Mouse (Mus musculus) neural tube, embryonic 11.5 days (tissue): ENCODE measurements around the gene Tfcp2. TPM values are rescaled to one million over a fixed set of nuclear protein-coding genes. Genes with fewer than 3 reads are reported as not detected.
A peak's percentile ranks its signal among the peaks of the same experiment; 100 is the strongest.
"Not testable (repeated sequence)": the region's sequence is repeated elsewhere in the genome, so short reads cannot be mapped to it uniquely, and the experiment has no call there.

Experiments used
- ATAC-seq: fragments of 200-750 bp; cut with Nextera tagmentation; 2 replicates; pipeline ENCODE4 v1.8.0; 2017; ENCODE audit warnings: moderate number of reproducible peaks, mild to moderate bottlenecking, moderate TSS enrichment, moderate library complexity; ENCODE audit not compliant: insufficient read depth, low FRiP score, low TSS enrichment
- DNase-seq: peaks from one replicate; pipeline ENCODE4 v3.0.0-alpha.2; 2015; ENCODE audit warnings: low spot score
- H3K27ac ChIP-seq: fragments of 300-500 bp; sonication (generic); 2 replicates; pipeline ENCODE4 v1.5.1; 2014; ENCODE audit warnings: low read depth, mild to moderate bottlenecking, low read length
- H3K27me3 ChIP-seq: fragments of 300-500 bp; sonication (generic); 2 replicates; pipeline ENCODE4 v1.6.1; 2014; ENCODE audit warnings: mild to moderate bottlenecking, low read length, mixed read lengths; ENCODE audit not compliant: control insufficient read depth, insufficient read depth
- H3K36me3 ChIP-seq: fragments of 300-500 bp; sonication (generic); 2 replicates; pipeline ENCODE4 v1.6.1; 2014; ENCODE audit warnings: mild to moderate bottlenecking, low read length, moderate library complexity, mixed read lengths; ENCODE audit not compliant: control insufficient read depth, insufficient read depth
- H3K4me1 ChIP-seq: fragments of 300-500 bp; sonication (generic); 2 replicates; pipeline ENCODE4 v1.6.1; 2014; ENCODE audit warnings: low read length, mixed read lengths; ENCODE audit not compliant: control insufficient read depth, insufficient read depth
- H3K4me2 ChIP-seq: fragments of 300-500 bp; sonication (generic); 2 replicates; pipeline ENCODE4 v1.6.1; 2014; ENCODE audit warnings: low read depth, mild to moderate bottlenecking, moderate library complexity
- H3K4me3 ChIP-seq: fragments of 300-500 bp; sonication (generic); 2 replicates; pipeline ENCODE4 v1.5.1; 2014; ENCODE audit warnings: low read depth, low read length
- H3K9ac ChIP-seq: fragments of 300-500 bp; sonication (generic); 2 replicates; pipeline ENCODE4 v1.6.1; 2014; ENCODE audit warnings: mild to moderate bottlenecking, low read length
- H3K9me3 ChIP-seq: fragments of 300-500 bp; sonication (generic); 2 replicates; pipeline ENCODE4 v1.6.1; 2016; ENCODE audit warnings: low read length; ENCODE audit not compliant: control insufficient read depth
- WGBS: fragments of 180-500 bp; shearing (Covaris S2); extraction: QIAGEN DNeasy Blood & Tissue Kit; methylation state at CpG from one replicate; pipeline ENCODE4 v1.1.7; 2014; 5-methylcytosine and 5-hydroxymethylcytosine counted together
- polyA plus RNA-seq: library from polyadenylated mRNA; unstranded; fragments of >200 nt; fragmentation: Nextera tagmentation; extraction: Ambion mirVana; gene quantifications from 2 replicates; pipeline ENCODE4 v1.2.1, GENCODE M21; 2014

The Tfcp2 gene
- polyA plus RNA-seq, 1 experiment from 2014 or later = 30.2 TPM

DNA sequence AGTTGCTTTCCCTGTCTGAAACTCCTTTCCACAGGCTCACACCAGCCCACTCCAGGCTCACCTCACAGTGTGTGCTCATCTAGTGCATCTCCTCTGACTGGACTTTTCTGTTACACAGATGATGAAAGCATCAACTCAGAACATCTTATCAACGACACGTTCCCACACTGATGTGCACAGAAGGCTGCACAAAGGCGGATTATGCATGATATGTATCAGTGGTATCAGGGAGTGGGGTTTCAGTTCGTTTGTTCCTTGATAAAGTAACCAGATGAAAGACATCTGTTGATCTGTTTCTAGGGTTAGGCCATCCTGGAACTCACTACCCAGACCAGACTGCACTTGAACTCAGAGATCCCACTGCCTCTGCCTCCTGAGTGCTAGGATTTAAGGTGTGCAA lies 38.4 kb downstream of the Tfcp2 start:
- H3K9ac ChIP-seq = no peak overlapping the region
- no peak overlapping the region for H3K4me3 ChIP-seq
- 92% methylated on average over 4 of the region's 4 CpGs for WGBS
- H3K27ac ChIP-seq = no peak overlapping the region
- no peak overlapping the region for H3K4me2 ChIP-seq
- ATAC-seq (no peak), DNase-seq (no peak)
- no peaks in the 10 kb centered on the region for H3K27me3 ChIP-seq
- H3K36me3 ChIP-seq = peaks cover 20% of the 10 kb centered on the region
- no peaks in the 10 kb centered on the region for H3K4me1 ChIP-seq
- no peaks in the 10 kb centered on the region for H3K9me3 ChIP-seq

DNA sequence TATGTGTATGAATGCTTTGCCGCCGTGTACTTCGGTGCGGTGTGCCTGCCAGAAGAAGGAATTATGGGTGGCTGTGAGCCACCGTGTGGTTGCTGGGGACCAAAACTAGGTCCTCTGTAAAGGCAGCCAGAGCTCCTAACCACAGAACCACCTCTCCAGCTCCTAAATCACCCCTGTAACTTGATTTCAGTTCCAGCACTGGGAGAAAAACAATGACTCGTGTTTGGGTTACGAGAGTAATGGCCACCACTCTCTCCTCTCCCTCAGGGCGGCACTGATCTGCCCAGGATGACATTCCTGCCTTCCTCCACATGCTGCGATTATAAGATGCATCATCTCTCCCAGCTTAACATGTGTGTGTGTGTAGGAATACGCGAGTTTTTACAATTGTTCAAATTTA lies 41.7 kb downstream of the Tfcp2 start:
- Histone ChIP-seq H3K9ac (no peak overlapping the region), H3K4me2 (no peak overlapping the region), H3K27ac (no peak overlapping the region), H3K4me3 (no peak overlapping the region), H3K9me3 (no peaks in the 10 kb centered on the region), H3K4me1 (no peaks in the 10 kb centered on the region), H3K27me3 (no peaks in the 10 kb centered on the region), H3K36me3 (peaks cover 22% of the 10 kb centered on the region)
- no peak for ATAC-seq
- no peak for DNase-seq
- 92% methylated on average over 11 of the region's 11 CpGs for WGBS

DNA sequence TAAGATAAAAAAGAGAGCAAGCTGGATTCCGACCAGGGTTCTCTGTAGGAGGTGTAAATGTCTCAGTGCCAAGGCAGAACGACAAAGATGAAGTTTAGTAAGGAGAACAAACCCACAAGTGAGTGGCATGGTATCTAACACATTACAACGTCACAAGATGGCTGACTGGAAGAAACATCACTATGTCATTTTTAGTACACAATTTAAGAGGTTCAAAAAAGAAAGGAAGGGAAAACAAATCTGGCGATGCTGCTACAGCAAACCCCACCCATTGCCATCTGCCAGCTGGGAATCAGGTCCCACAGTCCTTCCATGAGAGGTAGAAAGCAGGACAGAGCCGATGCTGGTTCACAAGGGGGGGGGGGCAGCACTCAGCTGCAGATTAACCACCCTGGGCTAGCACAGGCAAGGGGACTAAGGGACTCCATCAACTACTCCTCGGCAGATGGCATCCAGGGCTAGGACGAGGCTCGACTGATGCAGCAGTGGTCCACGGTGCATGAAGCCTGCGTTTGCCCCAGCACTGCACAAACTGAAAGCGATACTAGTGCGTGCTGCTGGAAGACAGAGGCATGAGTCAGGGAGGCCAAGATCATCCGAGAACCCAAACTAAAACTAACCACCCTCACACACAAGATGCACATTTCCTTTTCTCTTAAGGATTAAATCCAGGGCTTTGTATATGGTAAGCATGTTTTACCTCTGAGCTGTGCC lies 43.2 kb downstream of the Tfcp2 start:
- Histone ChIP-seq H3K9ac (no peak overlapping the region), H3K27me3 (no peaks in the 10 kb centered on the region), H3K9me3 (no peaks in the 10 kb centered on the region), H3K4me3 (no peak overlapping the region), H3K4me2 (no peak overlapping the region), H3K4me1 (no peaks in the 10 kb centered on the region), H3K36me3 (peaks cover 19% of the 10 kb centered on the region), H3K27ac (no peak overlapping the region)
- WGBS = 93% methylated on average over 13 of the region's 13 CpGs
- ATAC-seq (no peak), DNase-seq (no peak)

GRCm38 (mm10) chr15:100499506-100499905 lies 52.3 kb downstream of the Tfcp2 start:
- ATAC-seq, H3K4me3 ChIP-seq, H3K9ac ChIP-seq, DNase-seq, H3K4me2 ChIP-seq, H3K27me3 ChIP-seq, H3K9me3 ChIP-seq, H3K36me3 ChIP-seq, H3K27ac ChIP-seq, H3K4me1 ChIP-seq: not testable (repeated sequence)
- WGBS = 88% methylated on average over 8 of the region's 8 CpGs

- no peaks in the 10 kb centered on the region for H3K27me3 ChIP-seq
- H3K9me3 ChIP-seq = no peaks in the 10 kb centered on the region
- ATAC-seq = peak; percentile 99
- peak within 1 kb of the TSS; percentile 96 for H3K9ac ChIP-seq
- WGBS = under 1% methylated on average over 36 of the region's 40 CpGs
- H3K4me3 ChIP-seq = peak within 1 kb of the TSS; percentile 87
- H3K4me1 ChIP-seq = peaks cover 12% of the 10 kb centered on the region
- DNase-seq = peak; percentile 96
- H3K4me2 ChIP-seq = peak within 1 kb of the TSS; percentile 44
- peak within 1 kb of the TSS; percentile 94 for H3K27ac ChIP-seq
- no peaks in the 10 kb centered on the region for H3K36me3 ChIP-seq
Observed at GRCm38 (mm10) chr15:100495102-100495501, 56.7 kb downstream of the Tfcp2 start, which contains the start of gene Csrnp2. Gene Csrnp2 (minus strand): TSS chr15:100495488.

DNA sequence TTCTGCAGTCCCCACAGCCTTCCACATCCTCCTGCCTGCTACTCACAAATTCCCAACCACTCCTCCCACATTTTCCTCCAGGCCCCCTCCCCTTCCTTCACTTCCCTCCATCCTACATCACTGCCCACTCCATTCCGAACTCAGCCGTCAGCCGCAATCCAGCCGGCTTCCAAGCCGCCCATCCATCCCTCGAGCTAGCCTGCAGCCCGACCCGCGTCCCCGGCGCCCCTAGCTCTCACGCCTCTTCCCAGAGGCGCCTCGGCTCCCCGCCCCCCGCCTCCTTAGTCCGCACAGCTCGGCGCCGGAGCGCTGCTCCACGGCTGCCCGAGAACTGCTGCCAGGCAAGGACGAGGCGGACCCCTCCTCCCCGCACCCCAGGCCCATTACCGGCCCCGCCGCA lies 57.2 kb downstream of the Tfcp2 start:
- Histone ChIP-seq H3K27ac (peak overlapping the region; percentile 94), H3K4me1 (peaks cover 12% of the 10 kb centered on the region), H3K27me3 (no peaks in the 10 kb centered on the region), H3K36me3 (no peaks in the 10 kb centered on the region), H3K9ac (peak overlapping the region; percentile 96), H3K4me3 (peak overlapping the region; percentile 87), H3K4me2 (peak overlapping the region; percentile 44), H3K9me3 (no peaks in the 10 kb centered on the region)
- DNase-seq (peak; percentile 82), ATAC-seq (peak; percentile 84)
- WGBS = 0% methylated on average over 29 of the region's 29 CpGs

- no peak overlapping the region for H3K4me3 ChIP-seq
- no peaks in the 10 kb centered on the region for H3K9me3 ChIP-seq
- ATAC-seq (no peak), DNase-seq (no peak)
- peaks cover 12% of the 10 kb centered on the region for H3K4me1 ChIP-seq
- no peak overlapping the region for H3K27ac ChIP-seq
- H3K4me2 ChIP-seq = no peak overlapping the region
- no peaks in the 10 kb centered on the region for H3K27me3 ChIP-seq
- peaks cover 5% of the 10 kb centered on the region; the same call in 1 of the 2 replicates for H3K36me3 ChIP-seq
- 83% methylated on average over 9 of the region's 9 CpGs for WGBS
- no peak overlapping the region for H3K9ac ChIP-seq
Observed at GRCm38 (mm10) chr15:100491966-100492365, 59.8 kb downstream of the Tfcp2 start.

DNA sequence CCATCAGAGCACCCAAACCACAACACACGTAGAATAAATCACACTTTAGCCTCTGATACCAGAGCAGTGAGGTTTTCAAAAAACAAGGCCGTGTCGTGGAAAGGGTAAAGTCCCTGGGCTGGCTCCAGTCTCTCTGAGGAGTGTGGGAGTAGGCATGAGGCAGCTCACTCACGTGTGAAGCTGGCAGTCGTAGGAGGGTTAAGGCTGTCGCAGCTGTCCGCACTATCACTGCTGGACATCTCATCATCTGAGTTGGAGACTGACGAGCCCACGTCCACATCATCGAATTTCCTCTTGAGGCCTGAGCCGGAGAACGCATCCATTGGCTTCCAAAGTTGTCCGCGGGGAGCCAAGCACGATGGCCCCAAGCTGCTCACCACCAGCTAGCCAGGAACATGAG lies 62.5 kb downstream of the Tfcp2 start:
- ATAC-seq (no peak), DNase-seq (no peak)
- Histone ChIP-seq H3K9ac (no peak overlapping the region), H3K27me3 (no peaks in the 10 kb centered on the region), H3K4me3 (no peak overlapping the region), H3K4me2 (no peak overlapping the region), H3K4me1 (peaks cover 15% of the 10 kb centered on the region), H3K9me3 (no peaks in the 10 kb centered on the region), H3K36me3 (peaks cover 9% of the 10 kb centered on the region), H3K27ac (no peak overlapping the region)
- WGBS = 82% methylated on average over 15 of the region's 15 CpGs

DNA sequence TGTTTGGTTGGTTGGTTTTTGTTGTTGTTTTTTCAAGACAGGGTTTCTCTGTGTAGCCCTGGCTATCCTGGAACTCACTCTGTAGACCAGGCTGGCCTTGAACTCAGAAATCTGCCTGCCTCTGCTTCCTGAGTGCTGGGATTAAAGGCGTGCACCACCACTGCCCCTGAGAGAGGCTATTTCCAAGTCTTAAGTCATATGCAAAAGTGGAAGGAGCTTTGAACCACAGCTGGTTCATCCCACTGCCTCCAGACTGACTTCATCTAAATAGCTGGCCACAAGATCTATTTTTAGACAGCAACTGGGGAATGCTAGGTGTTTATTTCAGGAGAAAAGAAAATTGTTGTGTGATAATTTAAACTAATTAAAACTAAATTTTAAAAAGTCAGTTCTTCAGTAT lies 63.5 kb downstream of the Tfcp2 start:
- peaks cover 14% of the 10 kb centered on the region for H3K36me3 ChIP-seq
- not testable (repeated sequence) for DNase-seq, H3K27ac ChIP-seq, H3K4me2 ChIP-seq, ATAC-seq, H3K4me1 ChIP-seq, H3K4me3 ChIP-seq, H3K9me3 ChIP-seq, H3K9ac ChIP-seq, H3K27me3 ChIP-seq
- 95% methylated on average over 1 of the region's 1 CpGs for WGBS
